ENCODE assay signal across 8 mouse cellular contexts in genomic region chr7:81335705-81336431, GRCm38 (mm10). TPM values are rescaled to one million over a fixed set of nuclear protein-coding genes. Genes with fewer than 3 reads are reported as not detected.
A peak's percentile ranks its signal among the peaks of the same experiment; 100 is the strongest.
DNase-seq lines count a peak whose midpoint lies in the region; ATAC-seq and TF ChIP-seq lines count a peak whose summit lies in the region.
"Had no signal": no experiment of that assay in that cellular context is flagged by ENCODE, and none has a peak within 500 bp of the region (broad histone marks: within the 10 kb centered on the region; RNA-seq: fewer than 3 reads in every experiment).

No protein-coding gene starts in this region.

- H3K4me2 ChIP-seq in heart, embryonic 12.5 days = no peak overlapping the region
- H3K4me2 ChIP-seq in stomach, postnatal 0 days (replicated peaks; ENCODE audit: low read depth) = no peak overlapping the region

- peak overlapping the region; percentile 8; the same call in 1 of the 2 replicates for H3K4me3 ChIP-seq in ES-Bruce4 (ENCODE audit: low read depth, low read length)
- H3K4me3 ChIP-seq in heart, embryonic 12.5 days = no peak overlapping the region
- no peak overlapping the region for H3K4me3 ChIP-seq in limb, embryonic 10.5 days
- H3K4me3 ChIP-seq in stomach, postnatal 0 days (ENCODE audit: low read depth, low read length) = no peak overlapping the region

- TF ChIP-seq POLR2A in ES-Bruce4 (IDR thresholded peaks at IDR 0.05; ENCODE audit: insufficient read depth, low read length) = no peak

- peaks cover 4% of the 10 kb centered on the region for H3K4me1 ChIP-seq in ES-Bruce4 (ENCODE audit: control insufficient read depth, insufficient read depth, low read length)
- peaks cover 22% of the 10 kb centered on the region for H3K4me1 ChIP-seq in heart, embryonic 12.5 days (replicated peaks)
- H3K4me1 ChIP-seq in limb, embryonic 10.5 days = 0 out of 2 replicates have a peak, but pooled peaks cover under 1% of the 10 kb centered on the region
- H3K4me1 ChIP-seq in stomach, postnatal 0 days (replicated peaks; ENCODE audit: control insufficient read depth, insufficient read depth) = no peaks in the 10 kb centered on the region

- TF ChIP-seq CTCF in ES-Bruce4 (IDR thresholded peaks at IDR 0.05; ENCODE audit: low read depth, low read length) = no peak
- TF ChIP-seq CTCF in stomach, postnatal 0 days (IDR thresholded peaks at IDR 0.05; ENCODE audit: low read depth) = peak; percentile 30

- no peaks in the 10 kb centered on the region for H3K9me3 ChIP-seq in ES-Bruce4 (replicated peaks; ENCODE audit: control insufficient read depth, insufficient read depth, low read length, poor library complexity, severe bottlenecking)
- H3K9me3 ChIP-seq in heart, embryonic 12.5 days (replicated peaks) = no peaks in the 10 kb centered on the region
- no peaks in the 10 kb centered on the region for H3K9me3 ChIP-seq in limb, embryonic 10.5 days (replicated peaks)
- H3K9me3 ChIP-seq in stomach, postnatal 0 days (ENCODE audit: control insufficient read depth, low read length) = no peaks in the 10 kb centered on the region

- no peaks in the 10 kb centered on the region for H3K27me3 ChIP-seq in ES-Bruce4 (ENCODE audit: control insufficient read depth, insufficient read depth, low read length, poor library complexity, severe bottlenecking)
- no peaks in the 10 kb centered on the region for H3K27me3 ChIP-seq in heart, embryonic 12.5 days (replicated peaks)
- H3K27me3 ChIP-seq in limb, embryonic 10.5 days (ENCODE audit: low read depth, poor library complexity, severe bottlenecking) = no peaks in the 10 kb centered on the region
- no peaks in the 10 kb centered on the region for H3K27me3 ChIP-seq in stomach, postnatal 0 days (ENCODE audit: control insufficient read depth, insufficient read depth, low read length)

- 61% methylated on average over 18 of the region's 18 CpGs for WGBS in heart, embryonic 12.5 days
- WGBS in limb, embryonic 10.5 days = 78% methylated on average over 18 of the region's 18 CpGs
- 88% methylated on average over 18 of the region's 18 CpGs for WGBS in stomach, postnatal 0 days

- 0 out of 2 replicates have a peak overlapping the region, but pooled peaks have one; percentile 2 for H3K27ac ChIP-seq in ES-Bruce4 (ENCODE audit: insufficient read depth, low read length)
- peak overlapping the region; percentile 57 for H3K27ac ChIP-seq in heart, embryonic 12.5 days (ENCODE audit: poor library complexity, severe bottlenecking)
- H3K27ac ChIP-seq in limb, embryonic 10.5 days = peak overlapping the region; percentile 42; the same call in 1 of the 2 replicates
- peak overlapping the region; percentile 56 for H3K27ac ChIP-seq in stomach, postnatal 0 days (replicated peaks)
- H3K27ac ChIP-seq: macrophage had no signal

- ATAC-seq in heart, embryonic 12.5 days (ENCODE audit: insufficient number of reproducible peaks, low FRiP score) = peak; percentile 34; the same call in 1 of the 2 replicates
- no peak for ATAC-seq in stomach, postnatal 0 days (ENCODE audit: low FRiP score, low TSS enrichment)

- H3K36me3 ChIP-seq in ES-Bruce4 (ENCODE audit: control insufficient read depth, insufficient read depth, low read length, poor library complexity, severe bottlenecking) = peaks cover 14% of the 10 kb centered on the region
- peaks cover 63% of the 10 kb centered on the region for H3K36me3 ChIP-seq in heart, embryonic 12.5 days
- H3K36me3 ChIP-seq in limb, embryonic 10.5 days = peaks cover 76% of the 10 kb centered on the region
- peaks cover 9% of the 10 kb centered on the region for H3K36me3 ChIP-seq in stomach, postnatal 0 days (ENCODE audit: control insufficient read depth, insufficient read depth, low read length)

- peak; percentile 35 for DNase-seq in adrenal gland, postnatal 25 days
- DNase-seq in limb, embryonic 10.5 days (ENCODE audit: low spot score) = no peak
- no peak for DNase-seq in stomach, postnatal 0 days (ENCODE audit: low spot score)
- no peak for DNase-seq in cerebellum, postnatal 36 days
- no peak for DNase-seq in c-Kit-positive CD71-positive TER-119-positive erythroid progenitor cells, embryonic 14.5 days (ENCODE audit: low spot score)

- 0 out of 2 replicates have a peak, but pooled peaks have one; percentile 37 for TF ChIP-seq EP300 in ES-Bruce4 (IDR thresholded peaks at IDR 0.05; ENCODE audit: insufficient read depth, low read depth, low read length)
- no peak for TF ChIP-seq EP300 in stomach, postnatal 0 days (optimal IDR thresholded peaks at IDR 0.05)

- H3K9ac ChIP-seq in ES-Bruce4 (ENCODE audit: low read depth, poor library complexity, severe bottlenecking) = no peak overlapping the region
- no peak overlapping the region for H3K9ac ChIP-seq in heart, embryonic 12.5 days
- H3K9ac ChIP-seq in stomach, postnatal 0 days (ENCODE audit: low read length) = no peak overlapping the region

RNA-seq across cellular contexts. Expression of gene Rps17, which starts 9.2 kb away (rescaled TPM):
- 2,551 and 2,648 TPM in 2 replicates for polyA plus RNA-seq in ES-Bruce4 (2011; ENCODE audit: insufficient read depth, insufficient read length, low read depth, missing spikeins)
- total RNA-seq in adrenal gland, postnatal 25 days (2021) = 1,081 and 1,170 TPM in 2 replicates
- 862 and 873 TPM in 2 replicates for polyA plus RNA-seq in heart, embryonic 12.5 days (2016; fragmentation: Nextera tagmentation; extraction: Ambion mirVana)
- 1,200 and 1,332 TPM in 2 replicates for polyA plus RNA-seq in limb, embryonic 10.5 days (2016; fragmentation: Nextera tagmentation; extraction: Ambion mirVana)
- polyA plus RNA-seq in stomach, postnatal 0 days (2015; fragmentation: Nextera tagmentation; extraction: Ambion mirVana) = 1,024 and 1,034 TPM in 2 replicates

Comparison
In these comparisons a context has a peak if more than half of its experiments do, and no peak if none do; other contexts are left out.
1. H3K27ac ChIP-seq: peak in every context shown above with its lines; median percentile 57 in heart, embryonic 12.5 days; 56 in stomach, postnatal 0 days; 42 in limb, embryonic 10.5 days; 2 in ES-Bruce4.